Mouse (Mus musculus): ENCODE data around the gene N4bp2. TPM values are rescaled to one million over a fixed set of nuclear protein-coding genes. Genes with fewer than 3 reads are reported as not detected.

The N4bp2 gene
- polyA plus RNA-seq, 1 experiment from 2014 or later: 12.0 TPM

- H3K9ac ChIP-seq (ENCODE audit: low read depth, low read length): no peak overlapping the region
- H3K36me3 ChIP-seq (ENCODE audit: control insufficient read depth, insufficient read depth, low read length): peaks cover 16% of the 10 kb centered on the region
- H3K27me3 ChIP-seq (replicated peaks; ENCODE audit: control insufficient read depth, insufficient read depth, low read length): no peaks in the 10 kb centered on the region
- no peak for ATAC-seq
- H3K27ac ChIP-seq (ENCODE audit: low read depth, low read length): no peak overlapping the region
- H3K9me3 ChIP-seq (ENCODE audit: control insufficient read depth, low read length): no peaks in the 10 kb centered on the region
- no peak overlapping the region for H3K4me3 ChIP-seq (ENCODE audit: low read length)
- no peaks in the 10 kb centered on the region for H3K4me1 ChIP-seq (ENCODE audit: control insufficient read depth, insufficient read depth, low read depth, low read length)
- 97% methylated on average over 9 of the region's 9 CpGs for WGBS
- no peak overlapping the region for H3K4me2 ChIP-seq (ENCODE audit: low read length)
Observed at GRCm38 (mm10) chr5:65795293-65795993, 32.1 kb downstream of the N4bp2 start.

GRCm38 (mm10) chr5:65795994-65796298, 32.6 kb downstream of the N4bp2 start:
- no peak for ATAC-seq
- Histone ChIP-seq H3K27me3 (replicated peaks; ENCODE audit: control insufficient read depth, insufficient read depth, low read length) (no peaks in the 10 kb centered on the region), H3K9me3 (ENCODE audit: control insufficient read depth, low read length) (no peaks in the 10 kb centered on the region), H3K4me1 (ENCODE audit: control insufficient read depth, insufficient read depth, low read depth, low read length) (no peaks in the 10 kb centered on the region), H3K9ac (ENCODE audit: low read depth, low read length) (no peak overlapping the region), H3K4me2 (ENCODE audit: low read length) (no peak overlapping the region), H3K4me3 (ENCODE audit: low read length) (no peak overlapping the region), H3K36me3 (ENCODE audit: control insufficient read depth, insufficient read depth, low read length) (peaks cover 16% of the 10 kb centered on the region), H3K27ac (ENCODE audit: low read depth, low read length) (no peak overlapping the region)
- whole genome bisulfite sequencing: 94% methylated on average over 1 of the region's 1 CpGs

GRCm38 (mm10) chr5:65823601-65824133, 60.3 kb downstream of the N4bp2 start:
- Histone ChIP-seq H3K4me1 (ENCODE audit: control insufficient read depth, insufficient read depth, low read depth, low read length) (no peaks in the 10 kb centered on the region), H3K9ac (ENCODE audit: low read depth, low read length) (no peak overlapping the region), H3K27ac (ENCODE audit: low read depth, low read length) (no peak overlapping the region), H3K27me3 (replicated peaks; ENCODE audit: control insufficient read depth, insufficient read depth, low read length) (no peaks in the 10 kb centered on the region), H3K4me2 (ENCODE audit: low read length) (no peak overlapping the region), H3K4me3 (ENCODE audit: low read length) (no peak overlapping the region), H3K36me3 (ENCODE audit: control insufficient read depth, insufficient read depth, low read length) (peaks cover 11% of the 10 kb centered on the region), H3K9me3 (ENCODE audit: control insufficient read depth, low read length) (no peaks in the 10 kb centered on the region)
- no peak for ATAC-seq
- 72% methylated on average over 5 of the region's 5 CpGs for WGBS

- Histone ChIP-seq H3K9me3 (ENCODE audit: control insufficient read depth, low read length) (no peaks in the 10 kb centered on the region), H3K9ac (ENCODE audit: low read depth, low read length) (no peak overlapping the region), H3K4me1 (ENCODE audit: control insufficient read depth, insufficient read depth, low read depth, low read length) (no peaks in the 10 kb centered on the region), H3K36me3 (ENCODE audit: control insufficient read depth, insufficient read depth, low read length) (peaks cover 14% of the 10 kb centered on the region), H3K27ac (ENCODE audit: low read depth, low read length) (no peak overlapping the region), H3K4me2 (ENCODE audit: low read length) (no peak overlapping the region), H3K27me3 (replicated peaks; ENCODE audit: control insufficient read depth, insufficient read depth, low read length) (no peaks in the 10 kb centered on the region), H3K4me3 (ENCODE audit: low read length) (no peak overlapping the region)
- no peak for ATAC-seq
- WGBS: 98% methylated on average over 4 of the region's 4 CpGs
Observed at GRCm38 (mm10) chr5:65826476-65826875, 63.2 kb downstream of the N4bp2 start.

- no peak for ATAC-seq
- Histone ChIP-seq H3K9ac (ENCODE audit: low read depth, low read length) (no peak overlapping the region), H3K4me3 (ENCODE audit: low read length) (no peak overlapping the region)
Observed at GRCm38 (mm10) chr5:65827102-65827501, 63.8 kb downstream of the N4bp2 start.

GRCm38 (mm10) chr5:65828261-65828660, 64.9 kb downstream of the N4bp2 start:
- Histone ChIP-seq H3K4me3 (ENCODE audit: low read length) (no peak overlapping the region), H3K4me2 (ENCODE audit: low read length) (no peak overlapping the region), H3K9ac (ENCODE audit: low read depth, low read length) (no peak overlapping the region), H3K9me3 (ENCODE audit: control insufficient read depth, low read length) (no peaks in the 10 kb centered on the region), H3K27ac (ENCODE audit: low read depth, low read length) (no peak overlapping the region), H3K27me3 (replicated peaks; ENCODE audit: control insufficient read depth, insufficient read depth, low read length) (no peaks in the 10 kb centered on the region), H3K36me3 (ENCODE audit: control insufficient read depth, insufficient read depth, low read length) (peaks cover 8% of the 10 kb centered on the region; the same call in 1 of the 2 replicates), H3K4me1 (ENCODE audit: control insufficient read depth, insufficient read depth, low read depth, low read length) (no peaks in the 10 kb centered on the region)
- no peak for ATAC-seq
- 92% methylated on average over 5 of the region's 5 CpGs for WGBS

More at GRCm38 (mm10) chr5:65827102-65827501, 63.8 kb downstream of the N4bp2 start:
- 91% methylated on average over 8 of the region's 8 CpGs for WGBS
- Histone ChIP-seq H3K9me3 (ENCODE audit: control insufficient read depth, low read length) (no peaks in the 10 kb centered on the region), H3K27me3 (replicated peaks; ENCODE audit: control insufficient read depth, insufficient read depth, low read length) (no peaks in the 10 kb centered on the region), H3K4me2 (ENCODE audit: low read length) (no peak overlapping the region), H3K4me1 (ENCODE audit: control insufficient read depth, insufficient read depth, low read depth, low read length) (no peaks in the 10 kb centered on the region), H3K27ac (ENCODE audit: low read depth, low read length) (no peak overlapping the region), H3K36me3 (ENCODE audit: control insufficient read depth, insufficient read depth, low read length) (peaks cover 11% of the 10 kb centered on the region)

- Histone ChIP-seq H3K4me3 (ENCODE audit: low read length) (no peak overlapping the region), H3K4me2 (ENCODE audit: low read length) (no peak overlapping the region), H3K9me3 (ENCODE audit: control insufficient read depth, low read length) (no peaks in the 10 kb centered on the region), H3K9ac (ENCODE audit: low read depth, low read length) (no peak overlapping the region), H3K36me3 (ENCODE audit: control insufficient read depth, insufficient read depth, low read length) (peaks cover 8% of the 10 kb centered on the region; the same call in 1 of the 2 replicates), H3K27ac (ENCODE audit: low read depth, low read length) (no peak overlapping the region), H3K27me3 (replicated peaks; ENCODE audit: control insufficient read depth, insufficient read depth, low read length) (no peaks in the 10 kb centered on the region), H3K4me1 (ENCODE audit: control insufficient read depth, insufficient read depth, low read depth, low read length) (no peaks in the 10 kb centered on the region)
- WGBS: 81% methylated on average over 2 of the region's 2 CpGs
- ATAC-seq: no peak
Observed at GRCm38 (mm10) chr5:65829059-65829458, 65.7 kb downstream of the N4bp2 start.

GRCm38 (mm10) chr5:65831917-65832618, 68.7 kb downstream of the N4bp2 start:
- Histone ChIP-seq H3K4me2 (ENCODE audit: low read length) (no peak overlapping the region), H3K4me1 (ENCODE audit: control insufficient read depth, insufficient read depth, low read depth, low read length) (no peaks in the 10 kb centered on the region), H3K9me3 (ENCODE audit: control insufficient read depth, low read length) (no peaks in the 10 kb centered on the region), H3K9ac (ENCODE audit: low read depth, low read length) (no peak overlapping the region), H3K36me3 (ENCODE audit: control insufficient read depth, insufficient read depth, low read length) (peaks cover 7% of the 10 kb centered on the region; the same call in 1 of the 2 replicates), H3K4me3 (ENCODE audit: low read length) (no peak overlapping the region), H3K27ac (ENCODE audit: low read depth, low read length) (no peak overlapping the region), H3K27me3 (replicated peaks; ENCODE audit: control insufficient read depth, insufficient read depth, low read length) (no peaks in the 10 kb centered on the region)
- WGBS: 84% methylated on average over 11 of the region's 11 CpGs
- no peak for ATAC-seq

- ATAC-seq: no peak
- Histone ChIP-seq H3K9ac (ENCODE audit: low read depth, low read length) (no peak overlapping the region), H3K27me3 (replicated peaks; ENCODE audit: control insufficient read depth, insufficient read depth, low read length) (no peaks in the 10 kb centered on the region), H3K4me3 (ENCODE audit: low read length) (no peak overlapping the region), H3K36me3 (ENCODE audit: control insufficient read depth, insufficient read depth, low read length) (peaks cover 7% of the 10 kb centered on the region; the same call in 1 of the 2 replicates), H3K4me1 (ENCODE audit: control insufficient read depth, insufficient read depth, low read depth, low read length) (no peaks in the 10 kb centered on the region), H3K27ac (ENCODE audit: low read depth, low read length) (no peak overlapping the region), H3K4me2 (ENCODE audit: low read length) (no peak overlapping the region), H3K9me3 (ENCODE audit: control insufficient read depth, low read length) (no peaks in the 10 kb centered on the region)
- 80% methylated on average over 3 of the region's 3 CpGs for WGBS
Observed at GRCm38 (mm10) chr5:65833092-65833491, 69.8 kb downstream of the N4bp2 start.

Data from hindbrain, embryonic 16.5 days (tissue).